Comparison of ENCODE assay signal across 8 mouse cellular contexts in genomic region chr5:140388588-140389576, GRCm38 (mm10). TPM values are rescaled to one million over a fixed set of nuclear protein-coding genes. Genes with fewer than 3 reads are reported as not detected.
DNase-seq lines count a peak whose midpoint lies in the region; ATAC-seq and TF ChIP-seq lines count a peak whose summit lies in the region.

TSS of gene Snx8 (minus strand) at chr5:140389262.

- peak; percentile 80 for ATAC-seq in G1E (ENCODE audit: extremely low read depth, insufficient number of reproducible peaks, low FRiP score, poor library complexity, severe bottlenecking)
- peak; percentile 89 for ATAC-seq in forebrain, embryonic 16.5 days
- ATAC-seq in lung, embryonic 14.5 days (ENCODE audit: insufficient read depth) = peak; percentile 94

- peaks cover 35% of the 10 kb centered on the region for H3K27me3 ChIP-seq in G1E (ENCODE audit: insufficient read depth, low read length)
- 0 out of 2 replicates have a peak, but pooled peaks cover 2% of the 10 kb centered on the region for H3K27me3 ChIP-seq in forebrain, embryonic 16.5 days (replicated peaks; ENCODE audit: control insufficient read depth, insufficient read depth, low read length)
- H3K27me3 ChIP-seq in lung, embryonic 14.5 days (ENCODE audit: insufficient read depth, low read length) = no peaks in the 10 kb centered on the region
- H3K27me3 ChIP-seq in thymus, adult 2 months (ENCODE audit: control insufficient read depth, insufficient read depth, low read length) = no peaks in the 10 kb centered on the region

- peak within 1 kb of the TSS; percentile 72 for H3K9ac ChIP-seq in forebrain, embryonic 16.5 days (replicated peaks; ENCODE audit: low read depth, low read length)
- H3K9ac ChIP-seq in lung, embryonic 14.5 days = peak within 1 kb of the TSS; percentile 57

- intact Hi-C loops in heart, postnatal 36 days (cut with DNase I) = loop anchor here (2.0 kb wide), 1 partner anchor 30 kb away; the partner anchor contains the start of gene Eif3b

- H3K27ac ChIP-seq in forebrain, embryonic 16.5 days (ENCODE audit: low read length) = no peak within 1 kb of the TSS
- peak within 1 kb of the TSS; percentile 34; the same call in 1 of the 2 replicates for H3K27ac ChIP-seq in layer of hippocampus, adult 2 months
- no peak within 1 kb of the TSS for H3K27ac ChIP-seq in lung, embryonic 14.5 days (ENCODE audit: low read depth)
- no peak within 1 kb of the TSS for H3K27ac ChIP-seq in olfactory bulb, adult 2 months (ENCODE audit: insufficient read depth, low read depth, low read length)
- no peak within 1 kb of the TSS for H3K27ac ChIP-seq in thymus, adult 2 months (ENCODE audit: control insufficient read depth, insufficient read depth, low read length)

- H3K36me3 ChIP-seq in G1E (replicated peaks) = peaks cover 21% of the 10 kb centered on the region
- H3K36me3 ChIP-seq in forebrain, embryonic 16.5 days (ENCODE audit: control insufficient read depth, insufficient read depth) = no peaks in the 10 kb centered on the region
- no peaks in the 10 kb centered on the region for H3K36me3 ChIP-seq in lung, embryonic 14.5 days (ENCODE audit: insufficient read depth)
- H3K36me3 ChIP-seq in thymus, adult 2 months (ENCODE audit: control insufficient read depth, insufficient read depth, low read length) = no peaks in the 10 kb centered on the region

- peak within 1 kb of the TSS; percentile 88 for H3K4me3 ChIP-seq in G1E (ENCODE audit: low read depth, low read length)
- H3K4me3 ChIP-seq in forebrain, embryonic 16.5 days (replicated peaks; ENCODE audit: low read length) = peak within 1 kb of the TSS; percentile 74
- peak within 1 kb of the TSS; percentile 68 for H3K4me3 ChIP-seq in layer of hippocampus, adult 2 months
- H3K4me3 ChIP-seq in lung, embryonic 14.5 days (ENCODE audit: low read depth, low read length) = peak within 1 kb of the TSS; percentile 72
- peak within 1 kb of the TSS; percentile 69 for H3K4me3 ChIP-seq in olfactory bulb, adult 2 months (ENCODE audit: insufficient read depth, low read depth, low read length)
- H3K4me3 ChIP-seq in thymus, adult 2 months (ENCODE audit: control insufficient read depth, insufficient read depth, low read length) = peak within 1 kb of the TSS; percentile 38

- WGBS in forebrain, embryonic 16.5 days = under 1% methylated on average over 63 of the region's 63 CpGs
- WGBS in lung, embryonic 14.5 days = under 1% methylated on average over 53 of the region's 63 CpGs
- WGBS in olfactory bulb, adult 2 months = 2% methylated on average over 63 of the region's 63 CpGs
- 3% methylated on average over 62 of the region's 63 CpGs for WGBS in thymus, adult 2 months

- H3K4me2 ChIP-seq in forebrain, embryonic 16.5 days (ENCODE audit: low read length) = peak within 1 kb of the TSS; percentile 94
- H3K4me2 ChIP-seq in lung, embryonic 14.5 days = peak within 1 kb of the TSS; percentile 75

- TF ChIP-seq CTCF in G1E (IDR thresholded peaks at IDR 0.05; ENCODE audit: low read depth, low read length) = no peak
- no peak for TF ChIP-seq CTCF in layer of hippocampus, adult 2 months (conservative IDR thresholded peaks at IDR 0.05)
- no peak for TF ChIP-seq CTCF in lung, embryonic 14.5 days (IDR thresholded peaks at IDR 0.05; ENCODE audit: low read depth)
- TF ChIP-seq CTCF in olfactory bulb, adult 2 months (IDR thresholded peaks at IDR 0.05; ENCODE audit: insufficient read depth, low read depth, low read length) = no peak
- TF ChIP-seq CTCF in thymus, adult 2 months (IDR thresholded peaks at IDR 0.05; ENCODE audit: borderline replicate concordance, control insufficient read depth, extremely low read depth, insufficient read depth, low read length, poor library complexity) = no peak

- peaks cover 34% of the 10 kb centered on the region for H3K4me1 ChIP-seq in G1E (ENCODE audit: insufficient read depth, low read depth, low read length)
- peaks cover 14% of the 10 kb centered on the region for H3K4me1 ChIP-seq in forebrain, embryonic 16.5 days (replicated peaks; ENCODE audit: control insufficient read depth, insufficient read depth, low read length)
- H3K4me1 ChIP-seq in lung, embryonic 14.5 days (ENCODE audit: insufficient read depth) = peaks cover 3% of the 10 kb centered on the region; the same call in 1 of the 2 replicates
- peaks cover 13% of the 10 kb centered on the region for H3K4me1 ChIP-seq in olfactory bulb, adult 2 months (ENCODE audit: control insufficient read depth, insufficient read depth, low read length)
- H3K4me1 ChIP-seq in thymus, adult 2 months (replicated peaks; ENCODE audit: control insufficient read depth, insufficient read depth, low read length) = peaks cover 11% of the 10 kb centered on the region

- no peak for TF ChIP-seq POLR2A in olfactory bulb, adult 2 months (IDR thresholded peaks at IDR 0.05; ENCODE audit: insufficient read depth, low read depth, low read length)
- 0 out of 2 replicates have a peak, but pooled peaks have one; percentile 7 for TF ChIP-seq POLR2A in thymus, adult 2 months (IDR thresholded peaks at IDR 0.05; ENCODE audit: control insufficient read depth, extremely low read depth, insufficient read depth, low read length, poor library complexity)

- no peaks in the 10 kb centered on the region for H3K9me3 ChIP-seq in G1E (replicated peaks)
- H3K9me3 ChIP-seq in forebrain, embryonic 16.5 days (ENCODE audit: control insufficient read depth, low read length) = no peaks in the 10 kb centered on the region
- no peaks in the 10 kb centered on the region for H3K9me3 ChIP-seq in lung, embryonic 14.5 days (ENCODE audit: low read depth, low read length)

- peak; percentile 90 for DNase-seq in G1E (ENCODE audit: low spot score)
- peak; percentile 91 to 95 for DNase-seq in cerebellum, adult 18-20 months
- DNase-seq in heart, postnatal 36 days = peak; percentile 98
- DNase-seq in layer of hippocampus, adult 2 months (ENCODE audit: low spot score in 2 of 2) = peak; percentile 83 to 87
- peak; percentile 99 for DNase-seq in lung, embryonic 14.5 days
- peak; percentile 81 for DNase-seq in thymus, adult 2 months

RNA-seq across cellular contexts. Expression of gene Snx8, which starts in this region (rescaled TPM):
- total RNA-seq in G1E (2014; fragmentation: Nextera tagmentation) (5.2 and 21.8 TPM in 2 replicates), G1E (2017) (17.8 and 21.5 TPM in 2 replicates)
- polyA plus RNA-seq in G1E (2012) = 18.7 and 19.9 TPM in 2 replicates
- 18.3 and 24.1 TPM in 2 replicates for polyA plus RNA-seq in forebrain, embryonic 16.5 days (2015; fragmentation: Nextera tagmentation; extraction: Ambion mirVana)
- 10 to 100 TPM; 14.0 to 19.6 TPM for total RNA-seq in heart, postnatal 36 days (2021)
- total RNA-seq in layer of hippocampus, adult 2 months (2021) = 10 to 100 TPM in 1 of 2 experiments, 1 to 10 TPM in 1; 9.8 to 12.1 TPM
- polyA plus RNA-seq in lung, embryonic 14.5 days (2014; fragmentation: Nextera tagmentation; extraction: Ambion mirVana) = 8.3 and 9.5 TPM in 2 replicates
- polyA plus RNA-seq in olfactory bulb, adult 2 months (2012; ENCODE audit: insufficient read depth, insufficient read length, low replicate concordance, missing spikeins) = not detected in 2 replicates
- 12.4 and 14.7 TPM in 2 replicates for polyA plus RNA-seq in thymus, adult 2 months (2012; rRNA removed)

Comparison
In these comparisons a context has a peak if more than half of its experiments do, and no peak if none do; other contexts are left out.
1. H3K4me3 ChIP-seq: peak in every context shown above with its lines; median percentile 88 in G1E; 74 in forebrain, embryonic 16.5 days; 72 in lung, embryonic 14.5 days; 69 in olfactory bulb, adult 2 months; 68 in layer of hippocampus, adult 2 months; 38 in thymus, adult 2 months.